In genomic region chr7:38200606-38201289, GRCm38 (mm10) we compare ENCODE assay signal across 9 mouse cellular contexts. TPM values are rescaled to one million over a fixed set of nuclear protein-coding genes. Genes with fewer than 3 reads are reported as not detected.
DNase-seq lines count a peak whose midpoint lies in the region; ATAC-seq lines count a peak whose summit lies in the region.
"Had no signal": no experiment of that assay in that cellular context is flagged by ENCODE, and none has a peak within 500 bp of the region (broad histone marks: within the 10 kb centered on the region; RNA-seq: fewer than 3 reads in every experiment).

No protein-coding gene starts in this region.

- peak; percentile 86 for DNase-seq in forebrain, embryonic 10.5 days (ENCODE audit: extremely low spot score, low spot score)
- DNase-seq in kidney, postnatal 14 days = peak; percentile 89
- peak; percentile 95 for DNase-seq in naive thymus-derived CD4-positive, alpha-beta T cell, adult 2 months (ENCODE audit: low read depth)
- DNase-seq in splenic B cell, adult 2 months (ENCODE audit: low read depth, low spot score) = peak; percentile 92

- peak overlapping the region; percentile 13; the same call in 1 of the 2 replicates for H3K9ac ChIP-seq in heart, embryonic 15.5 days
- H3K9ac ChIP-seq in liver, embryonic 12.5 days = no peak overlapping the region

- H3K27ac ChIP-seq in brown adipose tissue, adult 24 weeks (replicated peaks; ENCODE audit: low read depth, low read length) = peak overlapping the region; percentile 18; the same call in 1 of the 2 replicates
- H3K27ac ChIP-seq in forebrain, embryonic 10.5 days = peak overlapping the region; percentile 44; the same call in 1 of the 2 replicates
- H3K27ac ChIP-seq in heart, embryonic 15.5 days = no peak overlapping the region
- H3K27ac ChIP-seq in liver, embryonic 12.5 days = no peak overlapping the region

- no peak overlapping the region for H3K4me3 ChIP-seq in brown adipose tissue, adult 24 weeks (ENCODE audit: insufficient read depth, low read depth, low read length)
- peak overlapping the region; percentile 47 for H3K4me3 ChIP-seq in forebrain, embryonic 10.5 days
- H3K4me3 ChIP-seq in heart, embryonic 15.5 days = peak overlapping the region; percentile 26
- H3K4me3 ChIP-seq in liver, embryonic 12.5 days = no peak overlapping the region
- H3K4me3 ChIP-seq: erythroblast, embryonic 14.5 days had no signal

- no peaks in the 10 kb centered on the region for H3K9me3 ChIP-seq in forebrain, embryonic 10.5 days
- H3K9me3 ChIP-seq in heart, embryonic 15.5 days (replicated peaks) = no peaks in the 10 kb centered on the region
- H3K9me3 ChIP-seq in liver, embryonic 12.5 days (replicated peaks) = 0 out of 2 replicates have a peak, but pooled peaks cover 6% of the 10 kb centered on the region

- ATAC-seq in CD4-positive, CD25-positive, alpha-beta regulatory T cell, adult 4 months = peak; percentile 92
- peak; percentile 65; the same call in 1 of the 2 replicates for ATAC-seq in heart, embryonic 15.5 days (replicated peaks; ENCODE audit: insufficient number of reproducible peaks, insufficient read depth, low FRiP score, low read depth)
- peak; percentile 72 for ATAC-seq in liver, embryonic 12.5 days

- peaks cover 7% of the 10 kb centered on the region; the same call in 1 of the 2 replicates for H3K4me1 ChIP-seq in brown adipose tissue, adult 24 weeks (ENCODE audit: control insufficient read depth, insufficient read depth, insufficient read length, low read length)
- H3K4me1 ChIP-seq in forebrain, embryonic 10.5 days = peaks cover 7% of the 10 kb centered on the region
- H3K4me1 ChIP-seq in heart, embryonic 15.5 days (replicated peaks) = peaks cover 4% of the 10 kb centered on the region; the same call in 1 of the 2 replicates
- H3K4me1 ChIP-seq in liver, embryonic 12.5 days = peaks cover 4% of the 10 kb centered on the region; the same call in 1 of the 2 replicates

- WGBS in forebrain, embryonic 10.5 days = 6% methylated on average over 28 of the region's 28 CpGs
- WGBS in heart, embryonic 15.5 days = 3% methylated on average over 28 of the region's 28 CpGs
- 9% methylated on average over 28 of the region's 28 CpGs for WGBS in liver, embryonic 12.5 days (ENCODE audit: insufficient replicate concordance)

- no peaks in the 10 kb centered on the region for H3K27me3 ChIP-seq in forebrain, embryonic 10.5 days (ENCODE audit: poor library complexity, severe bottlenecking)
- H3K27me3 ChIP-seq in heart, embryonic 15.5 days = no peaks in the 10 kb centered on the region
- 0 out of 2 replicates have a peak, but pooled peaks cover 7% of the 10 kb centered on the region for H3K27me3 ChIP-seq in liver, embryonic 12.5 days (replicated peaks)
- no peaks in the 10 kb centered on the region for H3K27me3 ChIP-seq in splenic B cell, adult 2 months (ENCODE audit: control insufficient read depth, insufficient read depth, low read length, poor library complexity, severe bottlenecking)

- peak overlapping the region; percentile 55 for H3K4me2 ChIP-seq in heart, embryonic 15.5 days
- H3K4me2 ChIP-seq in liver, embryonic 12.5 days = peak overlapping the region; percentile 38

- H3K36me3 ChIP-seq in forebrain, embryonic 10.5 days (replicated peaks) = no peaks in the 10 kb centered on the region
- no peaks in the 10 kb centered on the region for H3K36me3 ChIP-seq in heart, embryonic 15.5 days
- H3K36me3 ChIP-seq in liver, embryonic 12.5 days = 0 out of 2 replicates have a peak, but pooled peaks cover 2% of the 10 kb centered on the region
- H3K36me3 ChIP-seq in splenic B cell, adult 2 months (ENCODE audit: control insufficient read depth, insufficient read depth, low read length, poor library complexity, severe bottlenecking) = no peaks in the 10 kb centered on the region

RNA-seq across cellular contexts. Expression of gene 1600014C10Rik, which starts 17.7 kb away (rescaled TPM):
- 100 to 1,000 TPM; 152 to 193 TPM for polyA plus RNA-seq in CD4-positive, CD25-positive, alpha-beta regulatory T cell, adult 4 months (2017; shearing (Covaris generic))
- polyA plus RNA-seq in brown adipose tissue, adult 24 weeks (2012; ENCODE audit: insufficient read depth, insufficient read length, missing spikeins) = 56.3 and 63.9 TPM in 2 replicates
- polyA plus RNA-seq in forebrain, embryonic 10.5 days (2016; fragmentation: Nextera tagmentation; extraction: Ambion mirVana) = 14.3 and 14.5 TPM in 2 replicates
- polyA plus RNA-seq in heart, embryonic 15.5 days (2015; fragmentation: Nextera tagmentation; extraction: Ambion mirVana) = 14.9 and 20.4 TPM in 2 replicates
- polyA plus RNA-seq in liver, embryonic 12.5 days (2016; fragmentation: Nextera tagmentation; extraction: Ambion mirVana) = 7.0 and 7.5 TPM in 2 replicates
- polyA plus RNA-seq: erythroblast, embryonic 14.5 days had no signal

RNA-seq across cellular contexts. Expression of gene Plekhf1, which starts 27.1 kb away (rescaled TPM):
- polyA plus RNA-seq in CD4-positive, CD25-positive, alpha-beta regulatory T cell, adult 4 months (2017; shearing (Covaris generic)) = under 1 TPM; 0.37 to 0.39 TPM
- 1.1 and 3.3 TPM in 2 replicates for polyA plus RNA-seq in brown adipose tissue, adult 24 weeks (2012; ENCODE audit: insufficient read depth, insufficient read length, missing spikeins)
- 2.5 and 2.6 TPM in 2 replicates for polyA plus RNA-seq in forebrain, embryonic 10.5 days (2016; fragmentation: Nextera tagmentation; extraction: Ambion mirVana)
- polyA plus RNA-seq in heart, embryonic 15.5 days (2015; fragmentation: Nextera tagmentation; extraction: Ambion mirVana) = 5.4 and 6.4 TPM in 2 replicates
- 0.45 and 0.55 TPM in 2 replicates for polyA plus RNA-seq in liver, embryonic 12.5 days (2016; fragmentation: Nextera tagmentation; extraction: Ambion mirVana)

Comparison
In these comparisons a context has a peak if more than half of its experiments do, and no peak if none do; other contexts are left out.
1. H3K27ac ChIP-seq: peak in brown adipose tissue, adult 24 weeks (single experiment) and forebrain, embryonic 10.5 days (single experiment); none in heart, embryonic 15.5 days (single experiment) and liver, embryonic 12.5 days (single experiment).
2. H3K4me3 ChIP-seq: peak in forebrain, embryonic 10.5 days (single experiment) and heart, embryonic 15.5 days (single experiment); none in brown adipose tissue, adult 24 weeks (single experiment) and liver, embryonic 12.5 days (single experiment).
3. Peak in every context shown above with its lines, with median percentiles within 50 percentile points of each other: ATAC-seq and DNase-seq.